Mouse (Mus musculus) liver, embryonic 13.5 days (tissue): Measurements from ENCODE around the gene Gm21209. TPM values are rescaled to one million over a fixed set of nuclear protein-coding genes. Genes with fewer than 3 reads are reported as not detected.
"Not testable (repeated sequence)": the region's sequence is repeated elsewhere in the genome, so short reads cannot be mapped to it uniquely, and the experiment has no call there.

Experiments
- ATAC-seq: fragments of 200-750 bp; cut with Nextera tagmentation; 2 replicates; pipeline ENCODE4 v1.8.0; 2017; ENCODE audit warnings: low read depth, mild to moderate bottlenecking, moderate number of reproducible peaks, moderate library complexity
- DNase-seq: peaks from one replicate; pipeline ENCODE4 v3.0.0; 2022
- H3K27ac ChIP-seq: fragments of 300-500 bp; sonication (generic); 2 replicates; pipeline ENCODE4 v1.5.1; 2015; ENCODE audit warnings: moderate library complexity, mild to moderate bottlenecking, inconsistent platforms
- H3K27me3 ChIP-seq: fragments of 300-500 bp; sonication (generic); 2 replicates; pipeline ENCODE4 v1.6.1; 2015; ENCODE audit warnings: mild to moderate bottlenecking, inconsistent platforms
- H3K36me3 ChIP-seq: fragments of 300-500 bp; sonication (generic); 2 replicates; pipeline ENCODE4 v1.6.1; 2015; ENCODE audit warnings: mild to moderate bottlenecking, inconsistent platforms
- H3K4me1 ChIP-seq: fragments of 300-500 bp; sonication (generic); replicated peaks from 2 replicates; pipeline ENCODE4 v1.6.1; 2015; ENCODE audit warnings: inconsistent platforms
- H3K4me2 ChIP-seq: fragments of 300-500 bp; sonication (generic); 2 replicates; pipeline ENCODE4 v1.6.1; 2015; ENCODE audit warnings: inconsistent platforms, mild to moderate bottlenecking, moderate library complexity
- H3K4me3 ChIP-seq: fragments of 300-500 bp; sonication (generic); replicated peaks from 2 replicates; pipeline ENCODE4 v1.5.1; 2015; ENCODE audit warnings: mild to moderate bottlenecking, inconsistent platforms
- H3K9ac ChIP-seq: fragments of 300-500 bp; sonication (generic); 2 replicates; pipeline ENCODE4 v1.6.1; 2015; ENCODE audit warnings: mild to moderate bottlenecking, inconsistent platforms
- H3K9me3 ChIP-seq: fragments of 300-500 bp; sonication (generic); replicated peaks from 2 replicates; pipeline ENCODE4 v1.6.1; 2016; ENCODE audit warnings: inconsistent platforms
- whole genome bisulfite sequencing: fragments of 180-500 bp; shearing (Covaris S2); methylation state at CpG from one replicate; pipeline ENCODE4 v1.1.7; 2015; ENCODE audit not compliant: insufficient replicate concordance; 5-methylcytosine and 5-hydroxymethylcytosine counted together
- polyA plus RNA-seq: library from polyadenylated mRNA; unstranded; fragments of >200 nt; fragmentation: Nextera tagmentation; extraction: Ambion mirVana; gene quantifications from 2 replicates; pipeline ENCODE4 v1.2.1, GENCODE M21; 2015

Gm21209 gene
- polyA plus RNA-seq = not detected in 2 replicates

- H3K4me3 ChIP-seq, H3K4me2 ChIP-seq, DNase-seq, H3K36me3 ChIP-seq, H3K4me1 ChIP-seq, H3K9me3 ChIP-seq, H3K9ac ChIP-seq, H3K27me3 ChIP-seq, H3K27ac ChIP-seq, ATAC-seq: not testable (repeated sequence)
- WGBS = no CpG with 5 or more reads among the region's 6 CpGs
These were observed at the start of gene Gm21209 for GRCm38 (mm10) chrY:49570856-49571255. TSS of gene Gm21209 (plus strand) at chrY:49571156.
